Mouse (Mus musculus): ENCODE measurements around the gene 1110059E24Rik. TPM values are rescaled to one million over a fixed set of nuclear protein-coding genes. Genes with fewer than 3 reads are reported as not detected.

1110059E24Rik gene
- 10 to 100 TPM; 29.1 to 37.6 TPM for total RNA-seq (2023)

DNA sequence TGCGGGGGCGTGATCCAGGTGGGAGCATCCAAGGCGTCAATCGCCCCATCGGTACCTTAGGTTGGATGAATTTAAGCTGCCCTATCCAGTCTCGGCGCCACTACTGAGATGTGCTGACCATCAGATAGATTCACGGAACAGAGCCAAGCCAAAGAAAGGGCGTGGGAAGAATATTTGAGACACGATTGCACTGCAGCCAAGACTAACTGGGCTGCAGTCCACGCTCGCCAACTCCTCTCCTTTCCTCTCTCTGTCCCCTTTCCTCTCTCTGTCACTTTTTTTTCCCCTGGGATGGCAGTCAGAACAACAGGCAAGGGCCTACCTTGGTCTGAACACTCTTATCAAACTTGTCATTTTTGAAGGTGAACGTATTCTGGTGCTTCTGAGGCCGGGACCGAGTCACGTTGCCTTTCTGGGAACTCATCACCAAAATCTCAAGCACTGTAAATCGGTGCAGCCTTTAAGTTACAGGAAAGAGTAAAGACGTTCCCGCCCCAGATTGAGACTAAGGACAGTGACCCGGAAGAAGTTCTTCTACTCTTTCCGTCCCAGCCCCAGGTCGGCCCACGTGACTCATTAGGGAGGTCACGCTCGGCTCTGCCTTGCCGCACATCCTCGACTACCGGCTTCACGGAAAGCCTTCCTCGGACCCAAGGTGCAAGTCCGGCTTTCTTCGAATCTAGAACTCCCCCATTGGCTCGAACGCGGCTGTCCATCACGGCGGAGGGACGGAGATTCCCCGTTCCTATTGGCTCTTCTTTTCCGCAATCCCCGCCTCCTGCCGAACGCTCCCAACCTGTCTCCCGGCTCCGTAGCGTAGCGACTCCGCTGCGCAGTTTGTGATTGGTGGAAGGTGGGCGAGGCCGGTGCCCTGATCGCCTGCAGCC, at the start of gene 1110059E24Rik:
Gene 1110059E24Rik, minus strand, starts transcription at position 692 of the 887 bp plus-strand sequence.

DNA sequence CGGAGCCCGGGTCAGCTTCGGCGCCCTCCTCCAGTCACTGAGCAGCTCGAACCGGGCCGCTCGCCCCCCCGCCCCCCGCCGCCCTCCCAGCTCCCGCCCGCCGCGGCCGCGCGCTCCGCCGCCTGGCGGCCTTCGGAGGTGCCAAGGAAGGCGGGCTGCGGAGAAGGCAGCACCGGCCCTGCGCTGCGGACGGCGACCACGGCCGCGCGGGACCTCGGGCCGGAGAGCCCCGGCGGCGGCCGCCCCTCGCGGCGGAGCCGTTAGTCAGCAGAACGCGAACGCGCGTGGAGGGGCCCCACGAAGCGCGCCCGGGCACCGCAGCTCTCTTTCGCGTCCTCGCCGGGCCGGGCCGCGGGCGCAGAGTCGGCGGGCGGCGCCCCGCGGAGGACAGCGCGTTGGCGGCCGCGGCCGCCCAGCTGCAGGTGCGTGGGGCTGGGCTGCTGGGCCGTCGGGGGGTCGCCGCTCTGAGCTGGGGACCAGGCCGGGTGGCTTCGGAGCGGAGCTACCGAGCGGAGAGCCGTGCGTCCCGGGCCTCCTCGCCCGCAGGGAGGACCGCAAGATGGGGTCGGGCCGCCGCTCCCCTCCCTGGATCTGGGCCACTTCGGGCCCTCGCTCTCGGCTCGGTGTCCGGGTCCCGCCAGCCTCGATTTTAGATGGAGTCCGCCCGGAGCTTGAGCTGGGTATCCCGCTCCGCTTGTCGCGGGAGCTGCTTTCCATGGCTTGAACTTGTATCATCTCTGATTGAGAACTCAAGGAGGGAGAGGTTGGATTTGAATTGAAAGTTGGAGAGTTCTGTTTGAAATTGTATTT, 601 bp upstream of the 1110059E24Rik start, which contains the start of gene Abhd17b:
Gene Abhd17b, plus strand, starts transcription at position 14 of the 810 bp plus-strand sequence.

Other genes with a start within 250 kb of the 1110059E24Rik start
- gene Gda, start 179.5 kb downstream of the 1110059E24Rik start, total RNA-seq (2023) = under 1 TPM; 0.27 to 0.35 TPM
- gene Abhd17b, start 209 bp upstream of the 1110059E24Rik start, total RNA-seq (2023) = 10 to 100 TPM; 25.5 to 26.5 TPM
- gene Cemip2, start 125.4 kb upstream of the 1110059E24Rik start, total RNA-seq (2023) = 1 to 10 TPM; 2.6 to 3.9 TPM

Data from T-cell, adult 66 days (primary cell).